Mouse (Mus musculus) MEL-GATA-1-ER (cell line): Measurements from ENCODE around the gene Myoz1.
"Not testable (repeated sequence)": the region's sequence is repeated elsewhere in the genome, so short reads cannot be mapped to it uniquely, and the experiment has no call there.

ENCODE experiments used
- DNase-seq: peaks from one replicate; pipeline ENCODE4 v3.0.0-alpha.2; 2012; ENCODE audit warnings: low read depth; ENCODE audit errors: extremely low read depth

The Myoz1 gene

DNA sequence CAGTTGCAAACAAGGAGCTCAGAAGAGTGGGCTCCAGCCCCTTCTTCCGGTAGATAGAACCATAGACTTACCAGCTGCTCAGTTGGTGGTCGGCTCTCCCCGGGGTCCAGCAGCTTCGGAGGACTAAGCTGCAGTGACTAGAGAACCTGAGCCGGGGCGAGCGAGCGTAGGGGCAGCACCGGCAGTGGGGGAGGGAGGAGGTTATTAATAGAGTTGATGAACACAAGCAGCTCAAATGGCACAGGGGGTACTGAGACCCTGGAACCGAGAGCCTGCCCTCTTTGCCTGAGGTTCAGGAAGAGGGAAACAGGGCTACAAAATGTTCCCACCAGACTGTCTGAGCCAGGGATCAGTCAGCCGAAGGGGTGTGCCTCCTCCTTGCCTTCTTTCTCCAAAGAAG, at the start of gene Myoz1:
TSS of gene Myoz1 (minus strand) at position 180 of the 400 bp plus-strand sequence.
- no peak for DNase-seq

DNA sequence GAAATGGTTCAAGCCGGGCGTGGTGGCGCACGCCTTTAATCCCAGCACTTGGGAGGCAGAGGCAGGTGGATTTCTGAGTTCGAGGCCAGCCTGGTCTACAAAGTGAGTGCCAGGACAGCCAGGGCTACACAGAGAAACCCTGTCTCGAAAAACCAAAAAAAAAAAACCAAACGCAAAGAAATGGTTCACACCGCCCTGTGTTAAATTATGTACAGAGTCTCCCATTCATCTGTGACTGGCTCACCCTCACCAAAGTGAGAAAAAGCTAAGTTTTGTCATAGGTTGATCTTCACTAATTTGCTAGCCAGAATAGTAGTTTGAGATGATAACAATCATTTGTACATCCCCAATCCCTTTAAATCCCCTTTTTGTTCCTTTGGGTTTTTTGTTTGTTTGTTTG, 47.1 kb upstream of the Myoz1 start:
- not testable (repeated sequence) for DNase-seq

DNA sequence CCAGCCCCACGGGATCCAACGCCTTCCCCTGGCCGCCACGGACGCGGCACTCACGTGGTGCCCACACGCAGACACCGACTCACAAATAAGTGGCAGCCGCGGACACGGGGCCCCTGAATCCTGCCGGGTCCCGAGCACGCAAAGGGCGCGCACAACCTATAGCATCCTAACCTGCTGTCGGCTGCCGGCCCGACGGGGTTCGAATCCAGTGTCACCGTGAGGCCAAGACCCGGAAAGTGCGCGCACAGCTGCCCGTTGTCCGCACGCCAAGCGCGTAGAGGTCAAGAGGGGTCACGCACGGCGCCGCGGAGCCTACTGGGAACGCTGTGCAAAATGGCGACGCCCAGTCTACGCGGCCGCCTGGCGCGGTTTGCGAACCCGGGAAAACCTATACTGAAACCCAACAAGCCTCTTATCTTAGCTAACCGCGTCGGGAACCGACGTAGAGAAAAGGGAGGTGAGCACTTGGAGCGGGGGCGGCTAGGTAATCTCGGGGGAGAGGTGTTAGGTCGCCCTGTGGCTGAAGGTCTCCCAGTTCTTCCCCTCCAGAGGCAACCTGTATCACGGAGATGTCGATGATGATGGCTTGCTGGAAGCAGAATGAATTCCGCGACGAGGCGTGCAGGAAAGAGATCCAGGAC, 46.5 kb upstream of the Myoz1 start, which contains the start of gene Chchd1:
TSS of gene Chchd1 (plus strand) at position 266 of the 641 bp plus-strand sequence.
- DNase-seq = peak; percentile 53

DNA sequence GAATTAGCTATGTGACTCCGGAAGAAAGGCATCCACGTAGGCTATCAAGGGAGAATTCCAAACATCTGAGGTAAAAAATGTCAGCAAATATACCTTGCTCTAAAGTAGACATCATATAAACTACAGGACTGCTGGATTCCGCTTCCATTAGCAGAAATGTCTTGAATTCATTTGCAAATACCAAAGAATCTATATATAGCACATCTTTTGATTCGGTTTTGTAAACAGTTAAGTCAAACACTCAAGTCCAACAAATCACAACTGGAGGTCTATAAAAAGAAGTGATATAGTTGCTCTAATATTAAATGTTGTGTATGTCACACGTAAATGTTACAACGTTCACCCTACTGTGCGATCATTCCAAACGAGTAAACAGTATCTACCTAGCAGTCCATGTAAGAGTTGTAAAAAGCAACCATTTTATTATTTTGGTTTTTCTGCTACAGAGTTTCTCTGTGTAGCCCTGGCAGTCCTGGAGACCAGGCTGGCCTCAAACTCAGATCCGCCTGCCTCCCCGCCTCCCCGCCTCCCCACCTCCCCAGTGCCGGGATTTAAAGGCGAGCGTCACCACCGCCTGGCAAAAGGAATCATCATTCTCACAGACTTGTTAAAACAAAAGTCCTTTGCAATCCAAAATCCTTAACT, 45.9 kb upstream of the Myoz1 start:
- DNase-seq = no peak

DNA sequence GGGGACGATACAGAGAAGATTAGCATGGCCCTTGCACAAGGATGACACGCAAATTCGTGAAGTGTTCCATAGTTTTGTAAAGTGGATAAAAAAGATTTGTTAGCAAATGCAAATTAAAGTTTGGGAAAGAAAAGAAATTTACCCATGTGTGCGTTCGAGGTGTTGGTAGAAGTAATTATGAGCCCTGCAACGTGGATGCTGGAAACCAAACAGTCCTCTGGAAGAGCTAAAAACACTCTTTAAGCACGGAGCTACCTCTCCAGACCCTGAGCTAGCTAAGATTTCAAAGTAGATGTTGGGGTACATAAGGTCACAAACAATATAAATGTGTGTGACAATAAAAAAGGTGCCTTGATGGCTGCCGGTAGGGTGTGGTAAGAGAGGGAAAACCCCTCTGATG, 45.2 kb upstream of the Myoz1 start:
- DNase-seq = no peak

DNA sequence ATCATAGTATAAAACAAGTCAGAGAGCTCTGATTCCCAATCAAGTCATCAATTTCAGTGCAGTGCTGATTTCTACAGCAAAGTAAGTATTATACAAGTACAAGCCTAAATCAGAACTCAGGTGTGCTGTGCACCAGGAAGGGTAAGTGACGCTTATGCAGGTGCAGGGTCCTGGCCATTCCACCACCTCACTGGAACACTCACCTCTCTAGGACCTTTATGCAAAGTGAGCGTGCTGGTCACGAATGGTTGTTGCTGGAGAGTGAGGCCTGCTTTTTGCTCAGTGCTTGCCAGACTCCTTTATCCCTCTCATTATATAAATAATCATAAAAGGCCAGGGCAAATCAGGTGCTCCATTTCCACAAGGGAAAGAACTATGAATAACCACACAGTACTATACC, 44.0 kb upstream of the Myoz1 start:
- no peak for DNase-seq

DNA sequence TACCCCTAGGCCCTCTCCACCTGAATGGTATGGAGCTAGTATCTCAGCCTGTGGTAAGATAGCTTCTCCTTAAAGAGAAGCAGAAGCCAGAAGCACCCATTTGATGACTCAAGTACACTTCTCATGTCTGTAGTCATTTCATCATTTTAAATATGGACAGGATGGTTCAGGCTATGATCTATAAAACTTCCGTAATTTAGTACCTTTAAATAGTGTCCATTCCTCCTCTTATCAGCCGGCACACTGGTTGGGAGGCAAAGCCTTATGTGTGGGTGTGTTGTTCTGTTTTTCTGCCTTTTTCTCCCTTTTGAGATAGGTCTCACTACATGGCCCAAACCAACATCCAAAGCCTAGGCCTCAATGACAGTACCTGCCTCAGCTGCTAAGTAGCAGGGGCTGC, 42.2 kb upstream of the Myoz1 start:
- DNase-seq = peak; percentile 81

DNA sequence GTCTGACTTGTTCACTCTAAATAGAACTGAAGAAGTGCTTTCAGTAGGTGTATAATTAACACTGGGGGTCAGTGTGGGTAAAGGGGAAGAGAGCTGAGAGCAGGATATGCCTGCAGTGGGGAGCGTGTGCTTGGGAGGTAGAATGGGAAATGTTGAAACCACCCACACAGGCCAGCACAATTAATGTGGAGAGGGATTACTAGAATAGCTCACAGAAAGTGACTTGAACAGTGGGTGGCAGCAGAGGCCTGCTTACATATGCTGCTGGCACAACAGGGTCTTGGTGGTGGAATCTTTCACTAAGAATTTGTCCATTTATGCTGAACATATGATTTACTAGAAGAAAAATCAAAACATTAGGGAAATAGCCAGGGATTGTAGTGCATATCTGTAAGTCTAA, 40.6 kb upstream of the Myoz1 start:
- DNase-seq = no peak

DNA sequence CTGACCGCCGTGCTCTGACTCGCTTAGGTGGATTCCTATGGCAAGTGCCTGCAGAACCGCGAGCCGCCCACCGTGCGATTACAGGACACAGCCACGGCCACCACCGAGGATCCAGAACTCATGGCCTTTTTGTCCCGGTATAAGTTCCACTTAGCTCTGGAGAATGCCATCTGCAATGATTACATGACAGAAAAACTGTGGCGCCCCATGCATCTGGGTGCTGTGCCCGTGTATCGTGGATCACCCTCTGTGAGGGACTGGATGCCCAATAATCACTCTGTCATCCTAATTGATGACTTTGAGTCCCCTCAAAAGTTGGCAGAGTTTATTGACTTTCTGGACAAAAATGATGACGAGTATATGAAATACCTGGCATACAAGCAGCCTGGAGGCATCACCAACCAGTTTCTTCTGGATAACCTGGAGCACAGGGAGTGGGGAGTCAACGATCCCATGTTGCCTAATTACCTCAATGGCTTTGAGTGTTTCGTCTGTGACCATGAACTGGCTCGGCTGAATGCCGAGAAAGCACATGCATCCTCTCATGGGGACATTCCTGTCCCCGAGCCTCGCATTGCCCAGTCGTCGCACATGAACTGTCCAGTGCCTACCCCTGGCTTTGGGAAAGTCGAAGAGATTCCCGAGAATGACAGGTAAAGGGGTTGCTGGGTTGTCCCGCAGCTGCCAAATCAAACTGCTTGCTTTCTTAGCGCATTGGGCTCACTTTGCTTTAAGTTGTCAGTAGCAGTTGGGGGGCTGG, 39.6 kb upstream of the Myoz1 start:
- DNase-seq = no peak

DNA sequence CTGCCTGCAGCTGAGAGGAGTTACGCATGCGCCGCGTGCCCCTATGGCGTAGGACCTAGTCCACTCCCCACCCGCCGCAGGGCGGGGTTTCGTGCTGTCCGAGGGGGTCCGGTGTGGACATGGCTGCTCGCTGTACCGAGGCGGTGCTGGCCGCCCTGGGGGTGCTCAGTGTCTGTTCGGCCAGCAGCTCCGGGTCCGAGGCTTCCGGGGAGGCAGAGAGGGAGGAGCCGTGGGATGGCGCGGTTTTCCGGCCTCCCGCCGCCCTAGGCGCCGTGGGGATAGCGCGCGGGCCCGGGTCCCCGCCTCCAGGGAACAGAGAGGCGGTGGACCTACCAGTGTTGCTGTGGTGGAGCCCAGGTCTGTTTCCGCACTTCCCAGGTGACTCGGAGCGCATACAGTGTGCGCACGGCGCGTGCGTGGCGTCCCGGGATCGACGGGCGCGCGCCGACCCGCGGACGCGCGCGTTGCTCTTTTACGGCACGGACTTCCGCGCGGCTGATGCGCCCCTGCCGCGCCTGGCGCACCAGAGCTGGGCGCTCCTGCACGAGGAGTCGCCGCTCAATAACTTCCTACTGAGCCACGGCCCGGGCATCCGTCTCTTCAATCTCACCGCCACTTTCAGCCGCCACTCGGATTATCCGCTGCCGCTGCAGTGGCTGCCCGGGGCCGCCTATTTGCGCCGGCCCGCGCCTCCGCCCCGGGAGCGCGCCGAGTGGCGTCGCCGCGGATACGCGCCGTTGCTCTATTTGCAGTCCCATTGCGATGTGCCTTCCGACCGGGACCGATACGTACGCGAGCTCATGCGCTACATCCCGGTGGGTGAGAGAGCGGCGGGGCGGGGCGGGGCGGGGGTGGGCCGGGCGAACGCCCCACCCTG, 38.8 kb upstream of the Myoz1 start, which contains the start of gene Fut11:
TSS of gene Fut11 (plus strand) at position 85 of the 877 bp plus-strand sequence.
- DNase-seq = no peak

DNA sequence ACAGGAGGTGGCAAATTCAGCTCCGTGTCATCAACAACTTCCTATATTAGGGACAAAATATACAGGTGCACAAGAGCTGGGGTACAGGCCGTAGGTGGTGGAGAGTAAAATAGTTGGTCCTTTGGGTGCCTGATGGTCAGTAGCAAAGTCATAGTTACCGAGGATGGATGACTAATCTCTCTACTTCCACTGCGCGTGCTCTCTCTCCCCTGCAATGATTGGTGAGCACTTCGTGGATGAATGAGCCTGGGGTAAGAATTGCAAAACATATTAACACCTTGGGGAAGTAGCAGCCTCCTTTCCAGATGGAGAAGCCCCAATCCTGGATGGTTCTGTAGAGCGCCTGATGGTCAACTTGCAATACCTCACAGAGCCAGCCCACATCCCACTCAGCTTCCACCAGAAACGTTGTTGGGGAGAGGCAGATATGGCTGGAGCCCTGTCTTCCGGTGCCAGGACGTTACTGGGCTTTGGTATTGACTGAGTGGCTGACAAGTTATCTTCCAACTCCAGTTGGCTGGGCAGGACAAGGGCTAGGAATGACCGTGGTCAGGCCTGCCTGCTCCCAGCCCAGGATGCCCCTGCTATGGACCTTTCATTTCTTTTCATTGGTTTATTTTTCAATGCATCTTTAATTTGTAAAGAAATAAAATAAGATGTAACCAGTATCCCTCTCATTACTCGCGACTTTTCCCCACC, 38.0 kb upstream of the Myoz1 start:
- no peak for DNase-seq

DNA sequence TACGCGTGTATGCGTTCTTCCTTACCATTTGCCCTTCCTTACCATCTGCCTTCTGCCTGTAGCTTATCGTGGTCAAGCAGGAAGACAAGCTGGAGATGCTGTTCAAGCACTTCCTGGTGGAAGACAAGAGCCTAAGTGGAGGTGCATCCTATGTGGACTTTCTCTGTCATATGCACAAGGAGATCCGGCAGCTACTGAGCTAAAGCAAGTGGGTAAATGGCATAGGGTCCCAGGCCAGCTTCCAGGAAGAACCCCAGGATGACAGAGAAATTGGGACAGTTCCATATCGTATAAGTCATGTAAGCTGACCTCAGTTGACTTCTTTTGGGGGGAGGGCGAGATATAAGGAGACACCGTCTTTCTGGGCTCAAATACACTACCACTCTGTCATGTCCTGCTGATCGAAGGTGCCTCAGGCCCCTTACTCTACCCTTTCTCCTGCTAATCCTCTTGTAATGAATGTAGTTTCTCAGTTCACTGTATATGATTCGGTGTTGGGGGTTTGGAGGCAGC, 37.3 kb upstream of the Myoz1 start:
- DNase-seq = no peak

DNA sequence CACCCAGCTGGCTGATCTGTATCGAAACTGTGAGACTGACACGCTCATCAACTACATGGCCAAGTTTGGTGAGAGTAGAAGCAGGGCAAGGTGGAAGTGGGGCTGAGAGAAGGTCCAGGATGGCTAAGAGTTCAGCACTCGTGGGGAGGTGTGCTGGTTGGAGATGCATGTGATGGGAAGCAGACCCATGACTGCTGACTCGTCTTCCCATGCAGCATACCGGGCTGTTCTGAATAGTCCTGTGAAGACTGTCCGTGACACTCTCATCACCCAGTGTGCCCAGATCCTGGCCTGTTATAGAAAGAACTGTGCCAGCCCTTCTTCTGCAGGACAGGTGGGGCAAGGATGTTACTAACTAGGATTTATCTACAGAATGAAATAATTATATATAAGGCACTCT, 35.4 kb upstream of the Myoz1 start:
- DNase-seq = no peak

DNA sequence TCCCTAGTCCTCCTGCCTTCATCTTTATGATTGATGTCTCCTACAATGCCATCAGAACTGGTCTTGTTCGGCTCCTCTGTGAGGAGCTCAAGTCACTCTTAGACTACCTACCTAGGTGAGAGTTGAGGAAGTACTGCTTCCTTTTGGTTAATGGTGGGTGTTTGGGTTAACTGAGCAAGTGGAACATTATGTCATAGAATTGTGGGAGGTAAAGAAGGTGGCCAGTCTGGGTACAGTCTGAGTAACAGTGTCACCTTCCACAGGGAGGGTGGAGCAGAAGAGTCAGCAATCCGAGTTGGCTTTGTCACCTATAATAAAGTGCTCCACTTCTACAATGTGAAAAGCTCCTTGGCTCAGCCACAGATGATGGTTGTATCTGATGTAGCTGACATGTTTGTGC, 32.7 kb upstream of the Myoz1 start:
- no peak for DNase-seq

DNA sequence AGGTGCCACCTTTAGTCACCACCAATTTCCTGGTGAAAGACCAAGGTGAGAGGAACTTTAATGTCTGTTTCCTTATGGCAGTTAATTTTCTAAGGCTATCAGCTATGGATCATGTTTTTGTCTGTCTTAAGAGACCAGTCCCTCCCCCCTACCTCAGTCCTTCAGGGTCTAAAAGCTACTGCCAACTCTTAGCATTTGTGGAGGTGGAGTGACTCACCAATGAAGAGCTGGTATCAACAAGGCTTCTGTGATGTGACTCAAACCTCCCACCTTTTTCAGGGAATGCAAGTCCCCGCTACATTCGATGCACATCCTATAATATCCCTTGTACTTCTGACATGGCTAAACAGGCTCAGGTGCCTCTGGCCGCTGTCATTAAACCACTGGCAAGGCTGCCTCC, 30.2 kb upstream of the Myoz1 start:
- no peak for DNase-seq

DNA sequence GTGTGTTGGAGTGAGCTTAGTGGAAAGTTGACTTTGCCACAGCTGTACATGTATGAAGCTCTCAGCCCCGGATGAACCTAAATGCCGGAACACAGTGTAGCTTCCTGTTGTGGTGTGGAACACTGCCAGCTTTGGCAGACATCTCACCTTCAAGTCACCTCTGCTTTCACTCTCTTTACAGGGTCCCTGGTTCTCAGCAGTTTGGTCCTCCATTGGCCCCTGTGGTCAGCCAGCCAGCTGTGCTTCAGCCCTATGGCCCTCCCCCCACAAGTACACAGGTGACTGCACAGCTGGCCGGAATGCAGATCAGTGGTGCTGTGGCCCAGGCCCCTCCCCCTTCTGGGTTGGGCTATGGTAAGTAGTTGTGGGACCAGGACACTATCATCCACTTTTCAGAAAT, 26.2 kb upstream of the Myoz1 start:
- no peak for DNase-seq

DNA sequence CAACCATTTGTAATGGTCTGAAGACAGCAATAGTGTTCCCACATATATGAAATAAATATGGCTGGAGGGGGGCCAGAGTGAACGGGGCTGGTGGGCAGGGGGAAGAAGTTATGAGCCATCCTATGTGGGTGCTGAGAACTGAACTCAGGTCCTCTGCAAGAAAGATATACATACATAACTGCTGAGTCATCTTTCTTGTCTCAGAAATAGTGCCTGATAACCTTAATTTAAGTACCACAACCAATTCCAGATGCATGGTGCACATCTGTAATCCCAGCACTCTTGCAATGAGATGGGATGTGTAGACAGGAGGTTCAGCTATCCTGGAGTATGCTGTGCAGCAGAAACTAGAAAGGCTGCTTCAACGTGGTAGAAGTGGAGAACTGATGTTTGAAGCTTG, 25.4 kb upstream of the Myoz1 start:
- DNase-seq = no peak

DNA sequence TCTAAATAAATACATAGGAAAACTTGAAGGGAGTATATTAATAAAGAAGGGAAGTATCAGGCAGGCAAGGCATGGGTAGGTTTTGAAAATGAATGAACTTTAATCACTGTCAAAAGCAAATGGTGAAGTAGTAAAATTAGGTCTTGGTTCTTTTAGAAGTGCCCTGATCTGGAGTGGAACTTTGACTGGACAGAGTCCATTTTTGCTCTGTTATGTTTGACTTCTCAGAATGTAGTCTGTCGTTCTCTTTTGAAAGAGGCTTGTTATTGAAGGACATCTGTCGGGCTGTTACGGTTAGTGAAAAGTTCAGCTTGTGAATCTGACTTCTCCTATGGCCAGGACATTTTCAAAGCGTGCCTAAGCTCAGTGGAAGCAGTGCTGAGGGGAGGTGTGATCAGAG, 21.6 kb upstream of the Myoz1 start:
- DNase-seq = no peak

DNA sequence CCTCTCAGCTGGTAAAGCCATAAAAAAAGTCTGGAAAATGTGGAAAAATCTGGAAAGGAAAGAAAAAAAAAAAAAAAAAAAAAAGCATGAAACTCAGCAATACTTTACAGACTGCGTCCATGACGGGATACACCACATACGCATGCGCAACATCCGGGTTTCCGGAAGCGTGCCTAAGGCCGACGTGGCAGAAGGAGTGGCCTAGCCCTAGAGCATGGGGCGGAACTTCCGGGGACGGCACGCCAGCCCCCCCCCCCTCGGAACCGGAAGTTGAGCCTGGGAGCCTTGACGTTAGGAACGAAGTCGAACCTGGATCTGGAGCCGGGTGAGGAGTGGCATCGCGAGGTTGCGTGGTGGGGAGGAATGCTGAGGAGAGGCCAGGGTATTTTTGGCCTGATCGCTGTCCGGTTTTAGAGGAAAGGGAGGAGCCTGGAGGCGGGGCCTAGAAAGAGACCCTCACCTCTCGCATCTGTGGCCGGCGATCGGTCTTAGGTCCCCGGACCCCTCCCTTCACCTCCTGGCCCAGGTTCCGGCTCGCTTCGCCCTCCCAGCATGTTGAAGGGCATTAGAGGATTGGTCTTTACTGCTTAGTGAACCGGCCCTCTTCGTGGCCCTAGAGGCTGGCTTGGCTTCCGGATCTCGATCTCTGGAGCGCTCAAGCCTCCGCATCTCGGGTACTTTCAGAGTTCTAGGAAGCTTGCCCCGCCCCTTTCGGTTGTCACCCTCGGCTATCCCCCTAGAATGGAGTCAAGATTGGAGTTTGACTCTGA, 17.9 kb upstream of the Myoz1 start, which contains the start of gene Sec24c:
TSS of gene Sec24c (plus strand) at position 245 of the 770 bp plus-strand sequence.
- peak; percentile 91 for DNase-seq

DNA sequence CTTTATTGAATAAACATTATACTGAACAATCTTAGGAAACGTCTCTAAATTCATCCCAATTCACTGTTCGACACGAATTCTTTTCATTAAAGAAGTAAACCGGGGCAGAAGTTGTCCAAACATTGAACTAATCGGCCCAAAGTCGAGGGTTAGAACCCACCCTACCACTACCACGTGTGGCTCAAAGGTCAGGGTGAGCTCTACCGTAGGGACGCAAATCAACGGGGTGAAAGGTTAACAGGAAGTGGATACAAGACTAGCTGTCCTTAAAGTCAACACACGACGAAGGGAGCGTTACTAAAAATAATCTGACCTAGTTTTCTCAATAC, 17.4 kb upstream of the Myoz1 start:
- DNase-seq = no peak
